Mouse (Mus musculus) gastrocnemius, adult 8-10 months (tissue): ENCODE results near the gene Ppia. TPM values are rescaled to one million over a fixed set of nuclear protein-coding genes. Genes with fewer than 3 reads are reported as not detected.
"Not testable (repeated sequence)": the region's sequence is repeated elsewhere in the genome, so short reads cannot be mapped to it uniquely, and the experiment has no call there.

Source experiments
- DNase-seq, 2 experiments: peaks; one replicate each; pipeline ENCODE4 v3.0.0; 2022; ENCODE audit warnings: low spot score in 2 of 2
- total RNA-seq, 4 experiments: library from RNA; stranded (reverse); gene quantifications; 2 replicates each; pipeline ENCODE4 v1.2.4; 2022

Ppia gene
- total RNA-seq: 100 to 1,000 TPM; 189 to 256 (median 213) TPM

- no peak for DNase-seq
These were observed at the start of gene Ppia for GRCm38 (mm10) chr11:6414751-6415550. Ppia (plus strand) TSS chr11:6415443.

- DNase-seq: peak; percentile 39 to 58
These were observed 49.4 kb upstream of the Ppia start for GRCm38 (mm10) chr11:6365885-6366284.

GRCm38 (mm10) chr11:6366434-6366833, 48.8 kb upstream of the Ppia start:
- no peak for DNase-seq

GRCm38 (mm10) chr11:6367156-6367555, 48.1 kb upstream of the Ppia start:
- no peak for DNase-seq

GRCm38 (mm10) chr11:6367986-6368385, 47.3 kb upstream of the Ppia start:
- DNase-seq: not testable (repeated sequence)

- no peak for DNase-seq
These were observed 43.7 kb upstream of the Ppia start for GRCm38 (mm10) chr11:6371376-6372155.

- DNase-seq: no peak
These were observed 42.5 kb upstream of the Ppia start for GRCm38 (mm10) chr11:6372784-6373183.

GRCm38 (mm10) chr11:6380916-6381315, 34.3 kb upstream of the Ppia start:
- DNase-seq: no peak

GRCm38 (mm10) chr11:6388126-6388725, 27.0 kb upstream of the Ppia start:
- no peak for DNase-seq

GRCm38 (mm10) chr11:6388726-6389413, 26.4 kb upstream of the Ppia start, which contains the start of gene Zmiz2:
Zmiz2 (plus strand) TSS chr11:6389074.
- peak; percentile 93 to 94 for DNase-seq

- DNase-seq: no peak
These were observed 25.7 kb upstream of the Ppia start for GRCm38 (mm10) chr11:6389483-6389921.

GRCm38 (mm10) chr11:6390376-6391053, 24.7 kb upstream of the Ppia start:
- DNase-seq: no peak

- no peak for DNase-seq
These were observed 23.5 kb upstream of the Ppia start for GRCm38 (mm10) chr11:6391516-6392276.

GRCm38 (mm10) chr11:6392857-6393256, 22.4 kb upstream of the Ppia start:
- DNase-seq: no peak

- no peak for DNase-seq
These were observed 21.4 kb upstream of the Ppia start for GRCm38 (mm10) chr11:6393866-6394265.

- no peak for DNase-seq
These were observed 19.7 kb upstream of the Ppia start for GRCm38 (mm10) chr11:6395565-6395964.

GRCm38 (mm10) chr11:6398141-6398540, 17.1 kb upstream of the Ppia start:
- DNase-seq: no peak

- peak; percentile 67 to 72 for DNase-seq
These were observed 12.4 kb upstream of the Ppia start for GRCm38 (mm10) chr11:6402515-6403510.
